In genomic region chr19:6933436-6934194, GRCm38 (mm10) we compare ENCODE assay signal across 8 mouse cellular contexts. TPM values are rescaled to one million over a fixed set of nuclear protein-coding genes. Genes with fewer than 3 reads are reported as not detected.
A peak's percentile ranks its signal among the peaks of the same experiment; 100 is the strongest.
DNase-seq lines count a peak whose midpoint lies in the region; ATAC-seq and TF ChIP-seq lines count a peak whose summit lies in the region.

No protein-coding gene starts in this region.

- no peaks in the 10 kb centered on the region for H3K9me3 ChIP-seq in ES-E14 (ENCODE audit: control insufficient read depth, insufficient read depth, low read depth, low read length)
- H3K9me3 ChIP-seq in forebrain, embryonic 10.5 days: no peaks in the 10 kb centered on the region
- H3K9me3 ChIP-seq in kidney, embryonic 16.5 days (ENCODE audit: low read length): no peaks in the 10 kb centered on the region
- H3K9me3 ChIP-seq in midbrain, embryonic 10.5 days (replicated peaks): no peaks in the 10 kb centered on the region
- H3K9me3 ChIP-seq in stomach, embryonic 15.5 days: no peaks in the 10 kb centered on the region

- peaks cover 90% of the 10 kb centered on the region for H3K27me3 ChIP-seq in forebrain, embryonic 10.5 days (ENCODE audit: poor library complexity, severe bottlenecking)
- H3K27me3 ChIP-seq in kidney, embryonic 16.5 days (ENCODE audit: insufficient read depth, low read length): peaks cover 72% of the 10 kb centered on the region
- peaks cover 85% of the 10 kb centered on the region for H3K27me3 ChIP-seq in midbrain, embryonic 10.5 days (ENCODE audit: low read depth, poor library complexity, severe bottlenecking)
- H3K27me3 ChIP-seq in stomach, embryonic 15.5 days (replicated peaks): peaks cover 52% of the 10 kb centered on the region

- H3K4me3 ChIP-seq in ES-E14 (ENCODE audit: insufficient read depth in 1 of 2, low read depth in 1 of 2, low read length in 2 of 2, poor library complexity in 1 of 2, severe bottlenecking in 1 of 2): peak overlapping the region; percentile 58 to 67
- peak overlapping the region; percentile 47 for H3K4me3 ChIP-seq in forebrain, embryonic 10.5 days
- H3K4me3 ChIP-seq in kidney, embryonic 16.5 days (ENCODE audit: low read length): peak overlapping the region; percentile 50
- peak overlapping the region; percentile 47 for H3K4me3 ChIP-seq in midbrain, embryonic 10.5 days
- peak overlapping the region; percentile 43 for H3K4me3 ChIP-seq in stomach, embryonic 15.5 days (replicated peaks)

- no peak overlapping the region for H3K27ac ChIP-seq in ES-E14 (ENCODE audit: insufficient read depth, low read depth, low read length, poor library complexity, severe bottlenecking)
- no peak overlapping the region for H3K27ac ChIP-seq in forebrain, embryonic 10.5 days
- H3K27ac ChIP-seq in kidney, embryonic 16.5 days (ENCODE audit: low read length): no peak overlapping the region
- no peak overlapping the region; the same call in 1 of the 2 replicates for H3K27ac ChIP-seq in midbrain, embryonic 10.5 days (replicated peaks)
- no peak overlapping the region for H3K27ac ChIP-seq in stomach, embryonic 15.5 days

- peak overlapping the region; percentile 46 for H3K9ac ChIP-seq in ES-E14 (ENCODE audit: insufficient read depth, low read depth, low read length, poor library complexity, severe bottlenecking)
- peak overlapping the region; percentile 66 for H3K9ac ChIP-seq in kidney, embryonic 16.5 days (replicated peaks; ENCODE audit: low read length)
- H3K9ac ChIP-seq in stomach, embryonic 15.5 days: peak overlapping the region; percentile 46

- H3K4me1 ChIP-seq in ES-E14 (ENCODE audit: control insufficient read depth in 2 of 2, insufficient read depth in 2 of 2, low read length in 2 of 2, poor library complexity in 1 of 2): peaks cover 3 to 26% of the 10 kb centered on the region in 2 experiments
- H3K4me1 ChIP-seq in forebrain, embryonic 10.5 days: peaks cover 21% of the 10 kb centered on the region
- peaks cover 24% of the 10 kb centered on the region for H3K4me1 ChIP-seq in kidney, embryonic 16.5 days (ENCODE audit: insufficient read depth, low read length)
- H3K4me1 ChIP-seq in midbrain, embryonic 10.5 days: peaks cover 20% of the 10 kb centered on the region
- peaks cover 10% of the 10 kb centered on the region for H3K4me1 ChIP-seq in stomach, embryonic 15.5 days

- peak overlapping the region; percentile 93 for H3K4me2 ChIP-seq in kidney, embryonic 16.5 days (replicated peaks; ENCODE audit: low read depth, low read length)
- peak overlapping the region; percentile 85 for H3K4me2 ChIP-seq in stomach, embryonic 15.5 days

- no peaks in the 10 kb centered on the region for H3K36me3 ChIP-seq in ES-E14 (ENCODE audit: control insufficient read depth, insufficient read depth, low read length, poor library complexity, severe bottlenecking)
- 0 out of 2 replicates have a peak, but pooled peaks cover 5% of the 10 kb centered on the region for H3K36me3 ChIP-seq in forebrain, embryonic 10.5 days (replicated peaks)
- no peaks in the 10 kb centered on the region for H3K36me3 ChIP-seq in kidney, embryonic 16.5 days (ENCODE audit: insufficient read depth, low read length)
- H3K36me3 ChIP-seq in midbrain, embryonic 10.5 days: 0 out of 2 replicates have a peak, but pooled peaks cover 2% of the 10 kb centered on the region
- H3K36me3 ChIP-seq in stomach, embryonic 15.5 days: no peaks in the 10 kb centered on the region

- WGBS in forebrain, embryonic 10.5 days: 4% methylated on average over 58 of the region's 58 CpGs
- WGBS in kidney, embryonic 16.5 days: 2% methylated on average over 58 of the region's 58 CpGs
- 3% methylated on average over 58 of the region's 58 CpGs for WGBS in midbrain, embryonic 10.5 days
- WGBS in stomach, embryonic 15.5 days: 5% methylated on average over 58 of the region's 58 CpGs

- peak; percentile 71 to 72 for DNase-seq in frontal cortex, postnatal 36 days (ENCODE audit: low spot score in 2 of 2)
- DNase-seq in frontal cortex, postnatal 14 days (ENCODE audit: low spot score in 2 of 2): no peak
- no peak for DNase-seq in ES-E14 (ENCODE audit: low read depth, low spot score)
- no peak for DNase-seq in forebrain, embryonic 10.5 days (ENCODE audit: extremely low spot score, low spot score)
- no peak for DNase-seq in midbrain, embryonic 10.5 days (ENCODE audit: low spot score)
- DNase-seq in ovary, postnatal 14 days (ENCODE audit: low spot score): no peak

- in situ Hi-C loops in ES-E14 (cut with MboI; ENCODE audit: low sequenced_read_pairs in 2 of 2, unreplicated experiment in 2 of 2): no loop called here

- peak; percentile 55 for ATAC-seq in kidney, embryonic 16.5 days (ENCODE audit: low FRiP score, low TSS enrichment)
- peak; percentile 35; the same call in 1 of the 2 replicates for ATAC-seq in stomach, embryonic 15.5 days (ENCODE audit: insufficient read depth, low FRiP score, low read depth)

TF ChIP-seq in ES-E14, 5 proteins besides CTCF, POLR2A, EP300 and RAD21:
- TF ChIP-seq HCFC1 (IDR thresholded peaks at IDR 0.05; ENCODE audit: borderline replicate concordance, insufficient read depth, low read length) (no peak), ZC3H11A (IDR thresholded peaks at IDR 0.05; ENCODE audit: borderline replicate concordance, low read depth, low read length) (no peak)

RNA-seq across cellular contexts. Expression of gene Kcnk4, which starts 0.7 kb away (rescaled TPM):
- total RNA-seq in ES-E14 (2012; rRNA removed): 2.3 and 4.4 TPM in 2 replicates
- polyA plus RNA-seq in forebrain, embryonic 10.5 days (2016; fragmentation: Nextera tagmentation; extraction: Ambion mirVana): 0.24 TPM in 1 of 2 replicates, not detected in the other
- 0.42 and 0.71 TPM in 2 replicates for polyA plus RNA-seq in kidney, embryonic 16.5 days (2015; fragmentation: Nextera tagmentation; extraction: Ambion mirVana)
- polyA plus RNA-seq in midbrain, embryonic 10.5 days (2016; fragmentation: Nextera tagmentation; extraction: Ambion mirVana): 0.11 TPM in 1 of 2 replicates, not detected in the other
- polyA plus RNA-seq in stomach, embryonic 15.5 days (2015; fragmentation: Nextera tagmentation; extraction: Ambion mirVana): 0.67 and 0.86 TPM in 2 replicates

RNA-seq across cellular contexts. Expression of gene Bad, which starts 8.0 kb away (rescaled TPM):
- total RNA-seq in ES-E14 (2012; rRNA removed): 16.3 and 22.9 TPM in 2 replicates
- 55.9 and 59.8 TPM in 2 replicates for polyA plus RNA-seq in forebrain, embryonic 10.5 days (2016; fragmentation: Nextera tagmentation; extraction: Ambion mirVana)
- 71.2 and 86.6 TPM in 2 replicates for polyA plus RNA-seq in kidney, embryonic 16.5 days (2015; fragmentation: Nextera tagmentation; extraction: Ambion mirVana)
- 66.6 and 69.8 TPM in 2 replicates for polyA plus RNA-seq in midbrain, embryonic 10.5 days (2016; fragmentation: Nextera tagmentation; extraction: Ambion mirVana)
- polyA plus RNA-seq in stomach, embryonic 15.5 days (2015; fragmentation: Nextera tagmentation; extraction: Ambion mirVana): 71.6 and 75.8 TPM in 2 replicates

RNA-seq across cellular contexts. Expression of gene Catsperz, which starts 8.4 kb away (rescaled TPM):
- 9.4 and 14.9 TPM in 2 replicates for total RNA-seq in ES-E14 (2012; rRNA removed)
- polyA plus RNA-seq in forebrain, embryonic 10.5 days (2016; fragmentation: Nextera tagmentation; extraction: Ambion mirVana): 0.55 and 0.60 TPM in 2 replicates
- polyA plus RNA-seq in kidney, embryonic 16.5 days (2015; fragmentation: Nextera tagmentation; extraction: Ambion mirVana): 3.4 and 3.7 TPM in 2 replicates
- polyA plus RNA-seq in midbrain, embryonic 10.5 days (2016; fragmentation: Nextera tagmentation; extraction: Ambion mirVana): 0.35 and 0.43 TPM in 2 replicates
- 1.6 TPM in 2 replicates for polyA plus RNA-seq in stomach, embryonic 15.5 days (2015; fragmentation: Nextera tagmentation; extraction: Ambion mirVana)

RNA-seq across cellular contexts. Expression of gene Gpr137, which starts 8.7 kb away (rescaled TPM):
- 23.2 and 23.7 TPM in 2 replicates for total RNA-seq in ES-E14 (2012; rRNA removed)
- 22.8 and 26.5 TPM in 2 replicates for polyA plus RNA-seq in forebrain, embryonic 10.5 days (2016; fragmentation: Nextera tagmentation; extraction: Ambion mirVana)
- 29.5 and 30.4 TPM in 2 replicates for polyA plus RNA-seq in kidney, embryonic 16.5 days (2015; fragmentation: Nextera tagmentation; extraction: Ambion mirVana)
- polyA plus RNA-seq in midbrain, embryonic 10.5 days (2016; fragmentation: Nextera tagmentation; extraction: Ambion mirVana): 29.5 and 33.9 TPM in 2 replicates
- polyA plus RNA-seq in stomach, embryonic 15.5 days (2015; fragmentation: Nextera tagmentation; extraction: Ambion mirVana): 26.7 and 29.9 TPM in 2 replicates

RNA-seq across cellular contexts. Expression of gene Esrra, which starts 12.0 kb away (rescaled TPM):
- 23.1 and 30.1 TPM in 2 replicates for total RNA-seq in ES-E14 (2012; rRNA removed)
- 8.4 and 9.0 TPM in 2 replicates for polyA plus RNA-seq in forebrain, embryonic 10.5 days (2016; fragmentation: Nextera tagmentation; extraction: Ambion mirVana)
- 18.0 and 19.4 TPM in 2 replicates for polyA plus RNA-seq in kidney, embryonic 16.5 days (2015; fragmentation: Nextera tagmentation; extraction: Ambion mirVana)
- polyA plus RNA-seq in midbrain, embryonic 10.5 days (2016; fragmentation: Nextera tagmentation; extraction: Ambion mirVana): 8.9 and 9.5 TPM in 2 replicates
- polyA plus RNA-seq in stomach, embryonic 15.5 days (2015; fragmentation: Nextera tagmentation; extraction: Ambion mirVana): 17.1 and 18.8 TPM in 2 replicates

Comparison
In these comparisons a context has a peak if more than half of its experiments do, and no peak if none do; other contexts are left out.
1. DNase-seq: peak in frontal cortex, postnatal 36 days (2 of 2); none in frontal cortex, postnatal 14 days (0 of 2), ES-E14 (single experiment), forebrain, embryonic 10.5 days (single experiment), midbrain, embryonic 10.5 days (single experiment) and ovary, postnatal 14 days (single experiment).
2. Peak in every context shown above with its lines, with median percentiles within 50 percentile points of each other: H3K4me3 ChIP-seq and H3K9ac ChIP-seq.